Mouse (Mus musculus): ENCODE results near the gene Pglyrp4.
"Not testable (repeated sequence)": the region's sequence is repeated elsewhere in the genome, so short reads cannot be mapped to it uniquely, and the experiment has no call there.

Pglyrp4 gene

GRCm38 (mm10) chr3:90726606-90727005, at the start of gene Pglyrp4:
Gene Pglyrp4, plus strand, starts transcription at chr3:90726906.
- no peak for DNase-seq (ENCODE audit: low read depth)

GRCm38 (mm10) chr3:90678656-90679055, 48.0 kb upstream of the Pglyrp4 start:
- no peak for DNase-seq (ENCODE audit: low read depth)

- no peak for DNase-seq (ENCODE audit: low read depth)
These were observed 42.8 kb upstream of the Pglyrp4 start for GRCm38 (mm10) chr3:90683929-90684328.

GRCm38 (mm10) chr3:90686835-90687234, 39.9 kb upstream of the Pglyrp4 start:
- DNase-seq (ENCODE audit: low read depth), result no peak

GRCm38 (mm10) chr3:90693496-90693895, 33.2 kb upstream of the Pglyrp4 start:
- DNase-seq (ENCODE audit: low read depth), result no peak

GRCm38 (mm10) chr3:90695613-90696012, 31.1 kb upstream of the Pglyrp4 start, which contains the start of gene S100a9:
Gene S100a9, minus strand, starts transcription at chr3:90695721.
- no peak for DNase-seq (ENCODE audit: low read depth)

GRCm38 (mm10) chr3:90702244-90702643, 24.5 kb upstream of the Pglyrp4 start:
- DNase-seq (ENCODE audit: low read depth), result no peak

- peak; percentile 69 for DNase-seq (ENCODE audit: low read depth)
These were observed 18.0 kb upstream of the Pglyrp4 start for GRCm38 (mm10) chr3:90708523-90709202.

GRCm38 (mm10) chr3:90709591-90710460, 16.9 kb upstream of the Pglyrp4 start:
- DNase-seq (ENCODE audit: low read depth), result peak; percentile 95

GRCm38 (mm10) chr3:90749658-90750057, 23.0 kb downstream of the Pglyrp4 start:
- no peak for DNase-seq (ENCODE audit: low read depth)

- not testable (repeated sequence) for DNase-seq (ENCODE audit: low read depth)
These were observed 51.1 kb downstream of the Pglyrp4 start, which contains the start of gene Gm5849 for GRCm38 (mm10) chr3:90777776-90778175. Gene Gm5849, minus strand, starts transcription at chr3:90777876.

Data from NIH3T3 (cell line).